10 mouse cellular contexts compared by ENCODE assay signal in the genomic region with DNA sequence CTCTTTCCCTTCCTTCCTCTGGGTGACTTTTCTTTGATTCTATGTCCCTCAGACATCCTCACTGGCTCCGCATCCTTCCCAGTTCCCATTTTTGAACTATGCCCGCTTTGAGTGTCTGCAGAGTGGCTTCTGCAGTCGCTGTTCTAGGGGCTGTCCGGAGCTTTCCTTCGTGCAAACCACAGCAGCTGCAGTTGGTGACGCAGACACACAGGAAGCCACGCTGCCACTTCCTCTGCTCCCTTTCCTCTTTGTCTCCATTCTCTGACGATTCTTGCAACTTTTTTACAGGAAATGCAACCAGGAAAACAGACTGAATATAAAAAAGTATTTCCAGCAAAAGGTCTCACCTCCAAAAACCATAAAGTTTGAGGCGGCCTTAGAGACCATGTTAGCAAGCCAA.
DNase-seq lines count a peak whose midpoint lies in the region; ATAC-seq and TF ChIP-seq lines count a peak whose summit lies in the region.
"Had no signal": no experiment of that assay in that cellular context is flagged by ENCODE, and none has a peak within 500 bp of the region (broad histone marks: within the 10 kb centered on the region; RNA-seq: fewer than 3 reads in every experiment).

No protein-coding gene starts in this region.

- no peaks in the 10 kb centered on the region for H3K27me3 ChIP-seq in midbrain, embryonic 11.5 days (ENCODE audit: control insufficient read depth, insufficient read depth, low read length)
- no peaks in the 10 kb centered on the region for H3K27me3 ChIP-seq in midbrain, postnatal 0 days (ENCODE audit: insufficient read depth, low read length)
- no peaks in the 10 kb centered on the region for H3K27me3 ChIP-seq in kidney, embryonic 16.5 days (ENCODE audit: insufficient read depth, low read length)
- no peaks in the 10 kb centered on the region for H3K27me3 ChIP-seq in midbrain, embryonic 10.5 days (ENCODE audit: low read depth, poor library complexity, severe bottlenecking)
- H3K27me3 ChIP-seq: embryonic facial prominence, embryonic 15.5 days; neural tube, embryonic 12.5 days had no signal

- no peaks in the 10 kb centered on the region for H3K36me3 ChIP-seq in midbrain, embryonic 11.5 days (ENCODE audit: control insufficient read depth, insufficient read depth, low read length)
- no peaks in the 10 kb centered on the region for H3K36me3 ChIP-seq in midbrain, postnatal 0 days (ENCODE audit: insufficient read depth, low read length)
- H3K36me3 ChIP-seq in kidney, embryonic 16.5 days (ENCODE audit: insufficient read depth, low read length) = 0 out of 2 replicates have a peak, but pooled peaks cover 4% of the 10 kb centered on the region
- H3K36me3 ChIP-seq in midbrain, embryonic 10.5 days = no peaks in the 10 kb centered on the region
- H3K36me3 ChIP-seq: embryonic facial prominence, embryonic 15.5 days; neural tube, embryonic 12.5 days had no signal

- TF ChIP-seq CTCF in midbrain, postnatal 0 days (IDR thresholded peaks at IDR 0.05) = no peak

- 84% methylated on average over 9 of the region's 9 CpGs for WGBS in midbrain, embryonic 11.5 days
- 84% methylated on average over 9 of the region's 9 CpGs for WGBS in midbrain, postnatal 0 days
- WGBS in kidney, embryonic 16.5 days = 70% methylated on average over 9 of the region's 9 CpGs
- WGBS in midbrain, embryonic 10.5 days = 88% methylated on average over 9 of the region's 9 CpGs

- H3K27ac ChIP-seq in midbrain, embryonic 11.5 days (ENCODE audit: low read depth, low read length) = no peak overlapping the region
- H3K27ac ChIP-seq in midbrain, postnatal 0 days (ENCODE audit: low read depth, low read length) = no peak overlapping the region
- H3K27ac ChIP-seq in kidney, embryonic 16.5 days (ENCODE audit: low read length) = peak overlapping the region; percentile 29; the same call in 1 of the 2 replicates
- H3K27ac ChIP-seq in midbrain, embryonic 10.5 days (replicated peaks) = no peak overlapping the region
- H3K27ac ChIP-seq: embryonic facial prominence, embryonic 15.5 days; neural tube, embryonic 12.5 days had no signal

- H3K9ac ChIP-seq in midbrain, embryonic 11.5 days (ENCODE audit: low read length) = no peak overlapping the region
- H3K9ac ChIP-seq in midbrain, postnatal 0 days (replicated peaks; ENCODE audit: low read length, poor library complexity, severe bottlenecking) = no peak overlapping the region
- no peak overlapping the region for H3K9ac ChIP-seq in kidney, embryonic 16.5 days (replicated peaks; ENCODE audit: low read length)
- H3K9ac ChIP-seq: embryonic facial prominence, embryonic 15.5 days; neural tube, embryonic 12.5 days had no signal

- ATAC-seq in midbrain, embryonic 11.5 days (ENCODE audit: low FRiP score) = no peak
- no peak for ATAC-seq in midbrain, postnatal 0 days (ENCODE audit: low FRiP score)
- ATAC-seq in kidney, embryonic 16.5 days (ENCODE audit: low FRiP score, low TSS enrichment) = no peak
- peak; percentile 81 for ATAC-seq in monocyte, adult 5-6 weeks (replicated peaks; ENCODE audit: insufficient number of reproducible peaks, low FRiP score, low TSS enrichment, poor library complexity, severe bottlenecking)

- H3K4me1 ChIP-seq in midbrain, embryonic 11.5 days (ENCODE audit: control insufficient read depth, insufficient read depth, low read length) = no peaks in the 10 kb centered on the region
- H3K4me1 ChIP-seq in midbrain, postnatal 0 days (ENCODE audit: insufficient read depth, low read length) = no peaks in the 10 kb centered on the region
- H3K4me1 ChIP-seq in kidney, embryonic 16.5 days (ENCODE audit: insufficient read depth, low read length) = no peaks in the 10 kb centered on the region
- no peaks in the 10 kb centered on the region; the same call in 1 of the 2 replicates for H3K4me1 ChIP-seq in midbrain, embryonic 10.5 days
- H3K4me1 ChIP-seq: neural tube, embryonic 12.5 days had no signal

- H3K9me3 ChIP-seq in midbrain, embryonic 11.5 days (ENCODE audit: control insufficient read depth, low read length) = no peaks in the 10 kb centered on the region; the same call in 1 of the 2 replicates
- no peaks in the 10 kb centered on the region for H3K9me3 ChIP-seq in midbrain, postnatal 0 days (ENCODE audit: low read length)
- H3K9me3 ChIP-seq in kidney, embryonic 16.5 days (ENCODE audit: low read length) = peaks cover 10% of the 10 kb centered on the region
- no peaks in the 10 kb centered on the region for H3K9me3 ChIP-seq in midbrain, embryonic 10.5 days (replicated peaks)
- H3K9me3 ChIP-seq: neural tube, embryonic 12.5 days had no signal

- H3K4me2 ChIP-seq in midbrain, embryonic 11.5 days = no peak overlapping the region
- H3K4me2 ChIP-seq in midbrain, postnatal 0 days (ENCODE audit: low read depth, low read length, poor library complexity, severe bottlenecking) = no peak overlapping the region
- H3K4me2 ChIP-seq in kidney, embryonic 16.5 days (replicated peaks; ENCODE audit: low read depth, low read length) = no peak overlapping the region
- H3K4me2 ChIP-seq: embryonic facial prominence, embryonic 15.5 days; neural tube, embryonic 12.5 days had no signal

- no peak overlapping the region for H3K4me3 ChIP-seq in midbrain, embryonic 11.5 days (ENCODE audit: low read depth, low read length)
- no peak overlapping the region for H3K4me3 ChIP-seq in midbrain, postnatal 0 days (ENCODE audit: low read depth, low read length)
- no peak overlapping the region for H3K4me3 ChIP-seq in kidney, embryonic 16.5 days (ENCODE audit: low read length)
- no peak overlapping the region for H3K4me3 ChIP-seq in midbrain, embryonic 10.5 days
- H3K4me3 ChIP-seq: embryonic facial prominence, embryonic 15.5 days; neural tube, embryonic 12.5 days had no signal

- DNase-seq in midbrain, embryonic 11.5 days (ENCODE audit: low spot score, missing footprints) = peak; percentile 44
- no peak for DNase-seq in midbrain, postnatal 0 days (ENCODE audit: low spot score)
- peak; percentile 78 for DNase-seq in thymus, postnatal 4 days
- no peak for DNase-seq in urinary bladder, postnatal 10 days (ENCODE audit: low spot score)
- no peak for DNase-seq in urinary bladder, adult 2 months (ENCODE audit: low spot score)
- no peak for DNase-seq in midbrain, embryonic 10.5 days (ENCODE audit: low spot score)

Comparison
In these comparisons a context has a peak if more than half of its experiments do, and no peak if none do; other contexts are left out.
1. DNase-seq: peak in midbrain, embryonic 11.5 days (single experiment) and thymus, postnatal 4 days (single experiment); none in midbrain, postnatal 0 days (single experiment), urinary bladder, postnatal 10 days (single experiment), urinary bladder, adult 2 months (single experiment) and midbrain, embryonic 10.5 days (single experiment).